22 mouse cellular contexts compared by ENCODE assay signal in genomic region chr11:105144508-105145210, GRCm38 (mm10). TPM values are rescaled to one million over a fixed set of nuclear protein-coding genes. Genes with fewer than 3 reads are reported as not detected.
DNase-seq lines count a peak whose midpoint lies in the region; ATAC-seq and TF ChIP-seq lines count a peak whose summit lies in the region.
"Had no signal": no experiment of that assay in that cellular context is flagged by ENCODE, and none has a peak within 500 bp of the region (broad histone marks: within the 10 kb centered on the region; RNA-seq: fewer than 3 reads in every experiment).

No protein-coding gene starts in this region.

- ATAC-seq in heart, embryonic 12.5 days (ENCODE audit: insufficient number of reproducible peaks, low FRiP score) = no peak
- no peak for ATAC-seq in lung, embryonic 14.5 days (ENCODE audit: insufficient read depth)
- no peak for ATAC-seq in stomach, postnatal 0 days (ENCODE audit: low FRiP score, low TSS enrichment)
- ATAC-seq: hindbrain, embryonic 16.5 days had no signal

- no peak overlapping the region for H3K4me3 ChIP-seq in heart, embryonic 12.5 days
- H3K4me3 ChIP-seq in lung, embryonic 14.5 days (ENCODE audit: low read depth, low read length) = no peak overlapping the region
- H3K4me3 ChIP-seq in stomach, postnatal 0 days (ENCODE audit: low read depth, low read length) = no peak overlapping the region
- H3K4me3 ChIP-seq: forebrain, embryonic 12.5 days had no signal

- no peak overlapping the region for H3K9ac ChIP-seq in heart, embryonic 12.5 days
- H3K9ac ChIP-seq in lung, embryonic 14.5 days = no peak overlapping the region
- no peak overlapping the region for H3K9ac ChIP-seq in stomach, postnatal 0 days (ENCODE audit: low read length)
- H3K9ac ChIP-seq: forebrain, embryonic 12.5 days had no signal

- no peak for TF ChIP-seq EP300 in stomach, postnatal 0 days (optimal IDR thresholded peaks at IDR 0.05)

- H3K27ac ChIP-seq in heart, embryonic 12.5 days (ENCODE audit: poor library complexity, severe bottlenecking) = no peak overlapping the region
- no peak overlapping the region for H3K27ac ChIP-seq in lung, embryonic 14.5 days (ENCODE audit: low read depth)
- no peak overlapping the region for H3K27ac ChIP-seq in stomach, postnatal 0 days (replicated peaks)
- H3K27ac ChIP-seq: forebrain, embryonic 12.5 days; macrophage had no signal

- H3K9me3 ChIP-seq in heart, embryonic 12.5 days (replicated peaks) = no peaks in the 10 kb centered on the region
- H3K9me3 ChIP-seq in lung, embryonic 14.5 days (ENCODE audit: low read depth, low read length) = no peaks in the 10 kb centered on the region
- no peaks in the 10 kb centered on the region for H3K9me3 ChIP-seq in stomach, postnatal 0 days (ENCODE audit: control insufficient read depth, low read length)
- H3K9me3 ChIP-seq: forebrain, embryonic 12.5 days had no signal

- peaks cover 15% of the 10 kb centered on the region for H3K36me3 ChIP-seq in heart, embryonic 12.5 days
- H3K36me3 ChIP-seq in lung, embryonic 14.5 days (ENCODE audit: insufficient read depth) = peaks cover 16% of the 10 kb centered on the region
- peaks cover 8% of the 10 kb centered on the region for H3K36me3 ChIP-seq in stomach, postnatal 0 days (ENCODE audit: control insufficient read depth, insufficient read depth, low read length)

- peak; percentile 26 for DNase-seq in heart, postnatal 4 days
- peak; percentile 41 for DNase-seq in lung, embryonic 14.5 days
- DNase-seq in lung, postnatal 14 days = no peak
- DNase-seq in kidney, postnatal 4 days = peak; percentile 52 to 69
- DNase-seq in stomach, postnatal 0 days (ENCODE audit: low spot score) = no peak
- DNase-seq in urinary bladder, postnatal 4 days (ENCODE audit: low spot score in 2 of 2) = no peak
- DNase-seq: adrenal gland, adult 8-10 months; cerebellum, adult 8-10 months; heart, postnatal 10 days; layer of hippocampus, postnatal 36 days; midbrain, embryonic 14.5 days; thymus, postnatal 36 days had no signal

- no peaks in the 10 kb centered on the region for H3K4me1 ChIP-seq in heart, embryonic 12.5 days (replicated peaks)
- no peaks in the 10 kb centered on the region for H3K4me1 ChIP-seq in lung, embryonic 14.5 days (ENCODE audit: insufficient read depth)
- no peaks in the 10 kb centered on the region for H3K4me1 ChIP-seq in stomach, postnatal 0 days (replicated peaks; ENCODE audit: control insufficient read depth, insufficient read depth)
- H3K4me1 ChIP-seq: forebrain, embryonic 12.5 days had no signal

- H3K4me2 ChIP-seq in heart, embryonic 12.5 days = no peak overlapping the region
- H3K4me2 ChIP-seq in lung, embryonic 14.5 days = no peak overlapping the region
- no peak overlapping the region for H3K4me2 ChIP-seq in stomach, postnatal 0 days (replicated peaks; ENCODE audit: low read depth)
- H3K4me2 ChIP-seq: forebrain, embryonic 12.5 days had no signal

- 0 out of 2 replicates have a peak, but pooled peaks have one; percentile 12 for TF ChIP-seq CTCF in lung, embryonic 14.5 days (IDR thresholded peaks at IDR 0.05; ENCODE audit: low read depth)
- peak; percentile 20; the same call in 1 of the 2 replicates for TF ChIP-seq CTCF in stomach, postnatal 0 days (IDR thresholded peaks at IDR 0.05; ENCODE audit: low read depth)

- no peaks in the 10 kb centered on the region for H3K27me3 ChIP-seq in heart, embryonic 12.5 days (replicated peaks)
- no peaks in the 10 kb centered on the region for H3K27me3 ChIP-seq in lung, embryonic 14.5 days (ENCODE audit: insufficient read depth, low read length)
- H3K27me3 ChIP-seq in stomach, postnatal 0 days (ENCODE audit: control insufficient read depth, insufficient read depth, low read length) = no peaks in the 10 kb centered on the region
- H3K27me3 ChIP-seq: forebrain, embryonic 12.5 days had no signal

- WGBS in heart, embryonic 12.5 days = 75% methylated on average over 11 of the region's 11 CpGs
- WGBS in lung, embryonic 14.5 days = 68% methylated on average over 11 of the region's 11 CpGs
- 66% methylated on average over 11 of the region's 11 CpGs for WGBS in stomach, postnatal 0 days

RNA-seq across cellular contexts. Expression of gene Gm10842, which starts 2.0 kb away (rescaled TPM):
- not detected for total RNA-seq in heart, postnatal 4 days (2021)
- not detected in 2 replicates for polyA plus RNA-seq in heart, embryonic 12.5 days (2016; fragmentation: Nextera tagmentation; extraction: Ambion mirVana)
- not detected in 2 replicates for polyA plus RNA-seq in lung, embryonic 14.5 days (2014; fragmentation: Nextera tagmentation; extraction: Ambion mirVana)
- polyA plus RNA-seq in stomach, postnatal 0 days (2015; fragmentation: Nextera tagmentation; extraction: Ambion mirVana) = not detected in 2 replicates
- total RNA-seq: adrenal gland, adult 8-10 months; ES-E14; heart, adult 8-10 months; heart, postnatal 10 days; layer of hippocampus, postnatal 36 days had no signal
- polyA plus RNA-seq: C2C12; cortical plate, adult 2 months; embryonic facial prominence, embryonic 14.5 days; forebrain, embryonic 12.5 days; hindbrain, embryonic 16.5 days; limb, embryonic 11.5 days; macrophage; midbrain, embryonic 14.5 days had no signal

RNA-seq across cellular contexts. Expression of gene Mettl2, which starts 18.4 kb away (rescaled TPM):
- 10 to 100 TPM; 16.2 TPM for total RNA-seq in heart, postnatal 4 days (2021)
- 28.6 and 30.0 TPM in 2 replicates for polyA plus RNA-seq in heart, embryonic 12.5 days (2016; fragmentation: Nextera tagmentation; extraction: Ambion mirVana)
- 43.3 and 46.8 TPM in 2 replicates for polyA plus RNA-seq in lung, embryonic 14.5 days (2014; fragmentation: Nextera tagmentation; extraction: Ambion mirVana)
- 14.9 and 15.0 TPM in 2 replicates for polyA plus RNA-seq in stomach, postnatal 0 days (2015; fragmentation: Nextera tagmentation; extraction: Ambion mirVana)

RNA-seq across cellular contexts. Expression of gene Tlk2, which starts 33.9 kb away (rescaled TPM):
- 10 to 100 TPM; 51.2 to 52.0 TPM for total RNA-seq in heart, postnatal 4 days (2021)
- 20.7 and 21.0 TPM in 2 replicates for polyA plus RNA-seq in heart, embryonic 12.5 days (2016; fragmentation: Nextera tagmentation; extraction: Ambion mirVana)
- polyA plus RNA-seq in lung, embryonic 14.5 days (2014; fragmentation: Nextera tagmentation; extraction: Ambion mirVana) = 26.8 and 28.0 TPM in 2 replicates
- 7.4 and 8.4 TPM in 2 replicates for polyA plus RNA-seq in stomach, postnatal 0 days (2015; fragmentation: Nextera tagmentation; extraction: Ambion mirVana)

Comparison
In these comparisons a context has a peak if more than half of its experiments do, and no peak if none do; other contexts are left out.
1. DNase-seq: peak in heart, postnatal 4 days (single experiment), lung, embryonic 14.5 days (single experiment) and kidney, postnatal 4 days (2 of 2); none in lung, postnatal 14 days (single experiment), stomach, postnatal 0 days (single experiment) and urinary bladder, postnatal 4 days (0 of 2).